Mouse (Mus musculus) layer of hippocampus, adult 18-20 months (tissue): ENCODE data around the gene Mlec. TPM values are rescaled to one million over a fixed set of nuclear protein-coding genes. Genes with fewer than 3 reads are reported as not detected.
"Not testable (repeated sequence)": the region's sequence is repeated elsewhere in the genome, so short reads cannot be mapped to it uniquely, and the experiment has no call there.

ENCODE experiments used
- DNase-seq, 2 experiments: peaks; one replicate each; pipeline ENCODE4 v3.0.0; 2022; ENCODE audit warnings: low spot score in 2 of 2
- total RNA-seq, 2 experiments: library from RNA; stranded (reverse); gene quantifications; 2 replicates each; pipeline ENCODE4 v1.2.3; 2021

Gene Mlec
- total RNA-seq, 2 experiments from 2014 or later, result 92.5 to 95.1 TPM

DNA sequence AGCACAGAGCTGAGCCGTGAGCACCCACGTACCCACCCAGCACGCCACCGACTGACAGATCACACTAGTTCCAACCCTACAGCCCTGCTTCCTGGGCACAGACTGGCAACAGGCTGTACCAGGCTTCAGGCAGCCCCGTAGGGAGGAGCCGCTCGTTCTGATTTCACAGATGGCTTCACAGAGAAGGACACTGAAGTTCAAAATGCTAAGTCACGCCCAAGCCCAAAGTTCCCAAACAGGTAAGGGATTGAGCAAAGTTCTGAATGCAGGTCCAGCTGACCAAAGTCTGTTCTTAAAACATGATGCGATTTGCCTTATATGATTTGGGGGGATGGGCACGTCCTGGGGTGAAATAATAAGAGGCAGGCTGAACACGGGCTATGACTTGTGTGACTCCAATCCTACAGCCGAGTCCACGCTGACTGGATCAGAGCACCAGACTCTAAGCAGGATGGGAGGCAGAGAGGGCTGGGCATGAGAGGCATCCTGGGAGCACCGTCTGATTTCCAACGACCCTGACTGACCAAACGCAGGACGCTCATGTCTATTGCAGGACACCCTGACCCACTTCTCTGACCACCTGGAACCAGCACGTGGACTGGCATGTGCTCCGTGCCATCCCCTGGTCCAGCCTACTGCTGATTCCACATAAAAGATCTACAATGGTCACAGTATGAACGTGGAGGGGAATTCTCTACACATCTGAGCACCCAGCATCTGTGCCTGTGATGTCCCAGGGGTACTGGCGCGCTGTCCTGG is 30.4 kb downstream of the Mlec start:
- no peak for DNase-seq

- DNase-seq, result no peak
Observed at GRCm38 (mm10) chr5:115126578-115127312, 31.2 kb downstream of the Mlec start.

GRCm38 (mm10) chr5:115125211-115125871 is 32.6 kb downstream of the Mlec start:
- DNase-seq, result peak; percentile 79 to 93

GRCm38 (mm10) chr5:115124690-115125089 is 33.3 kb downstream of the Mlec start:
- DNase-seq, result no peak

DNA sequence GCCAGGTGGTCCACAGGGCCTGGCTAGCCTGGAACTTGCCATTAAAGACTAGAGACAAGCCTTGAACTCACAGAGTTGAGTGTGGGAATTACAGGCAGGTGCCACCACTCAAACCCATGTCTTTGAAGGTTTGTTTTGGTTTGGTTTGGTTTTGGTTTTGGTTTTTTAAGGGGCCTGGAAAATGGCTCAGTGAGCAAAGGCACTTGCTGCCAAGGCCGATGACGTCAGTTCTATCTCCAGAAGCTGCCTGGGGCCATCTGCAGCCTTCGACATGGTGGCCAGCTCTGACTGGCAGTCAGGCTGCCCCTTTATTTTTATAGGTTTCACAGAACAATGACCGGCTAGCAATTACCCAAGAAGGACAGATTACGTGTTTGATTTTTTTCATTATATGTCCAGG is 37.0 kb downstream of the Mlec start:
- DNase-seq, result no peak

DNA sequence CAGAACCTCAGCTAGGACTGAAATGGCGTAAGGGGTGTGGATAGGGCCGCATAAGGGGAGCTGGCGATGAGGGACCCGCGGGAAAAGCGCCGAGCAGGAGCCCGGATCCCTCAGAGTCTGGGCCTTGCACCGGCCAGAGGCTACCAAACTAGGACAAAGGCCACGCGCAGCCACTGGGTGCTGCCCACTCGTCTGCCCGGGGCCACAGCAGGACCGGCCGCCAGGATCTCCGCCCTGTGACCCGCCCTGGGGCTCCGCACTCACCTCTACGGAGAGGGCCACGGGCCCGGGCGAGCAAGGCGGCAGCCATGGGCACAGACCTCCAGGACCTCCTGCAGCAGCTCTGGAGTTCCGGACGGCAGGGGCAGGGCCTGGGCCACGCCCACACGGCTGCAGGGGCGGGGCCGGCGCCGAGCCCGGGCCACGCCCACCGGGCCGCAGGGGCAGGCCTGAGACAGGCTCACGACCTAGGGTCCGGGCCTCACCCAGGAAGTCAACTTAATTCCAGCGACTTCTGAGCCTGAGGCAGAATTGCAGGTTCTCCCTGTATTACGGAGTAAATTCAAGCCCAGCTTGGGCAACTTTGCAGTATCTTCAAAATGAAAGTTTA is 38.9 kb downstream of the Mlec start, which contains the start of gene Acads:
Gene Acads, minus strand, starts transcription at position 386 of the 610 bp plus-strand sequence.
- DNase-seq, result peak in 1 of 2 experiments; percentile 52

GRCm38 (mm10) chr5:115117467-115117866 is 40.5 kb downstream of the Mlec start:
- DNase-seq, result no peak

GRCm38 (mm10) chr5:115116426-115116825 is 41.6 kb downstream of the Mlec start:
- DNase-seq, result no peak

DNA sequence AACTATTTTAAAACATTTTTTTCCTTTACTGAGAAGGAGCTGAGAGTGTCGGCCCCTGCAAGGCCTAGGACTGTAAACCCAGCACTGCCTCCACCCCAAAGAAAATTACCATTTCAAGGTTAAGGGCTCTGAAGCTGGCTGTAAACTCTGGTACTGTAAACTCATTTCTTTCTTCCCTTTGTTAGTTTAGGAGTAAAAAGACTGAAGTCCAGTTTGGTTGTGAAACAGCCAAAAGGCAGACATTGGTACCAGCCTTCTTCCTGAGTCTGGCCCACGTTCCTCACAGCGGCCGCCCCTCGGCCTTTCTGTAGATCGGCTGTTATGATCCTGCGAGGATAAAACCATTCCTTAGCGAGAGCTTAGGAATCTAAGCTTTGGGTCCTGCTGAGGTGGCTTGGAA is 43.5 kb downstream of the Mlec start:
- DNase-seq, result no peak

DNA sequence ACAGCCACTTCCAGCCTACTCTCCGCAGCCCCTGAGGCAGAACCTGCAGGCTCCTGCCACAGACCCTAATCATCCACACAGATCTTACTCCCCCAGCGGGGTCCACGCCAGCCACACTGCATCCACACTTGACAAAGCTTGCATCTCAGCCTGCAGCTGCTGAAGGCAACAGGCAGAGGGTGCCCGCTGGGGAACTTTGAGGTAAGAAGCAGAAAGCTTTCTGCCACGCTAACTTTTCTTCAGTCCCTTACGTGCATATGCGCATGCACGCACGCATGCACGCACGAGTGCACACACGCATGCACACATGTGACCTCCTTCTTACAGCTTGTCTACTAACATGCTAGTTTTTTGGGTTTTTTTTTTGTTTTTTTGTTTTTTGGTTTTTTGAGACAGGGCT is 44.7 kb downstream of the Mlec start:
- no peak for DNase-seq

DNA sequence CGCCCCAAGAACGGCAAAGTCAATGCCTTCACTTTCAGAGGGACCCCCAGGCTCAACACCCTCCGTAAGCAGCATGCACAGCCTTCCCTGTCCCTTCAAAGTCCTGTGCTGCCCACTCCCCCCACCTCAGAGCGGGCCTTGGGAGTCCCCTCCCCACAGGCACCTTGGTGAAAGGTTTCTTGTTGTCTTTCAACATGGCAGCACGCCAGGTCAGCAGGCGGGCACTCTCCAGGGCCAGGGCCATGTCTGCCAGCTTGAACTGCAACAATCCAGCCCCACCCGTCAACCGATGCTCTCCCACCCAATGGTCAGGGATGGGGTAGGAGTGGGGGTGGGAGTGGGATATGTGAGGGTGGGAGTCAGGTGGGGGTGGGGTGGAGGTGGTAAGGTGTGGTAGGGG is 46.8 kb downstream of the Mlec start:
- DNase-seq, result no peak

DNA sequence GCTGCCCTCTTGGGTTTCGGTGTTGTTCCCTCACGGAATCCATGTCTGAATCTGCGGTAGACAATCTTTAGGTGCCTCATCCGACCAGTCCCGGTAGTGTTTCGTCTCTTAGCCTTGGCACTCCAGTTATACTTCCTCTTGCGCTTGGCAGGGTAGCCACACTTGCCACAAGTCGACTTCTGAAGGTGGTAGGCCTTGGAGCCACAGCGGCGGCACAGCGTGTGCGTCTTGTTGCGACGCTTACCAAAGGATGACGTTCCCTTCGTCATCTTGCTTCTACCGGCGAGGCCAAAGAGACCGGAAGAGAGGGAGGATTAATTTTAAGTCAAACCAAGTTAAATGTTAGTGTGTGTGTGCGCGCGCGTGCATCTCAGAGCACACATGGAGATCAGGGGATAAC is 54.7 kb downstream of the Mlec start:
- not testable (repeated sequence) for DNase-seq

GRCm38 (mm10) chr5:115102231-115102630 is 55.7 kb downstream of the Mlec start:
- DNase-seq, result no peak

DNA sequence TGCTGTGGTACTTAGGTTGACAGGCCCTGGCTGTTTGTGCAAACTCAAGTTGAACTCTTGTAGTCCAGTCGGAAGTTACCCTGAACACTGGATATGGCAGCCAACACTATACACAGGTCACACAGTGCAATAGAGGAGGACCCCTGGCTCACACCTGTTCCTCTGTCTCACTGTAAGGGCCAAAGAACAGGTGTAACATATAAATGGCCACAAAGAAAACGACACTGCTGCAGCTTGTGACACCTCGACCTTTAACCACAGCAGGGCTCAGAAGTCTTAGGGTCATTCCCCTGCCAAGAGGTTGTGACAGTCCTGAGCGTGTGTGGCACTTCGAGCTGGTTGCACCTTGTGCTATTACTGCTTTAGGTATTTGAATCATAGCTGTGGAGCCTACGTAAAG is 57.5 kb downstream of the Mlec start:
- DNase-seq, result no peak

GRCm38 (mm10) chr5:115099991-115100390 is 58.0 kb downstream of the Mlec start:
- no peak for DNase-seq

- DNase-seq, result no peak
Observed at GRCm38 (mm10) chr5:115099530-115099929, 58.4 kb downstream of the Mlec start.

GRCm38 (mm10) chr5:115098195-115098594 is 59.8 kb downstream of the Mlec start, which contains the start of gene Gm10401:
TSS of gene Gm10401 (minus strand) at chr5:115098295.
- DNase-seq, result no peak
